Mouse (Mus musculus): Measurements from ENCODE around the gene Alkbh6. TPM values are rescaled to one million over a fixed set of nuclear protein-coding genes. Genes with fewer than 3 reads are reported as not detected.
A peak's percentile ranks its signal among the peaks of the same experiment; 100 is the strongest.

Gene Alkbh6
- 120 and 123 TPM in 2 replicates for polyA plus RNA-seq (2015; fragmentation: Nextera tagmentation; extraction: Ambion mirVana)

GRCm38 (mm10) chr7:30308076-30309005 lies at the start of gene Alkbh6:
Gene Alkbh6, plus strand, starts transcription at chr7:30308717.
- H3K4me1 ChIP-seq (replicated peaks): peaks cover 24% of the 10 kb centered on the region
- H3K9ac ChIP-seq: peak within 1 kb of the TSS; percentile 81
- 3% methylated on average over 27 of the region's 27 CpGs for WGBS
- H3K27me3 ChIP-seq: no peaks in the 10 kb centered on the region
- peak within 1 kb of the TSS; percentile 91 for H3K4me2 ChIP-seq
- ATAC-seq (ENCODE audit: low read depth): peak; percentile 99
- no peaks in the 10 kb centered on the region for H3K9me3 ChIP-seq
- H3K36me3 ChIP-seq: peaks cover 63% of the 10 kb centered on the region
- H3K4me3 ChIP-seq: peak within 1 kb of the TSS; percentile 68
- H3K27ac ChIP-seq (replicated peaks): peak within 1 kb of the TSS; percentile 84

- no peak for ATAC-seq (ENCODE audit: low read depth)
- Histone ChIP-seq H3K4me1 (replicated peaks) (no peaks in the 10 kb centered on the region), H3K27me3 (no peaks in the 10 kb centered on the region), H3K9me3 (no peaks in the 10 kb centered on the region), H3K36me3 (0 out of 2 replicates have a peak, but pooled peaks cover 3% of the 10 kb centered on the region), H3K4me3 (no peak overlapping the region), H3K27ac (replicated peaks) (no peak overlapping the region), H3K9ac (no peak overlapping the region), H3K4me2 (no peak overlapping the region)
- 88% methylated on average over 2 of the region's 2 CpGs for WGBS
These were observed 43.5 kb upstream of the Alkbh6 start for GRCm38 (mm10) chr7:30265041-30265440.

- ATAC-seq (ENCODE audit: low read depth): no peak
- Histone ChIP-seq H3K27me3 (no peaks in the 10 kb centered on the region), H3K27ac (replicated peaks) (no peak overlapping the region), H3K4me1 (replicated peaks) (no peaks in the 10 kb centered on the region), H3K4me3 (no peak overlapping the region), H3K9me3 (no peaks in the 10 kb centered on the region), H3K4me2 (no peak overlapping the region), H3K36me3 (0 out of 2 replicates have a peak, but pooled peaks cover 3% of the 10 kb centered on the region), H3K9ac (no peak overlapping the region)
- WGBS: 93% methylated on average over 5 of the region's 5 CpGs
These were observed 43.0 kb upstream of the Alkbh6 start for GRCm38 (mm10) chr7:30265531-30265930.

- Histone ChIP-seq H3K4me2 (no peak overlapping the region), H3K4me3 (no peak overlapping the region), H3K9me3 (no peaks in the 10 kb centered on the region), H3K4me1 (replicated peaks) (no peaks in the 10 kb centered on the region), H3K27me3 (no peaks in the 10 kb centered on the region), H3K27ac (replicated peaks) (no peak overlapping the region), H3K9ac (no peak overlapping the region), H3K36me3 (0 out of 2 replicates have a peak, but pooled peaks cover 3% of the 10 kb centered on the region)
- ATAC-seq (ENCODE audit: low read depth): no peak
- 91% methylated on average over 7 of the region's 7 CpGs for WGBS
These were observed 42.6 kb upstream of the Alkbh6 start for GRCm38 (mm10) chr7:30265935-30266334.

GRCm38 (mm10) chr7:30266780-30267179 lies 41.7 kb upstream of the Alkbh6 start:
- Histone ChIP-seq H3K9me3 (no peaks in the 10 kb centered on the region), H3K27ac (replicated peaks) (no peak overlapping the region), H3K36me3 (0 out of 2 replicates have a peak, but pooled peaks cover 3% of the 10 kb centered on the region), H3K4me1 (replicated peaks) (no peaks in the 10 kb centered on the region), H3K4me2 (no peak overlapping the region), H3K4me3 (no peak overlapping the region), H3K9ac (no peak overlapping the region), H3K27me3 (no peaks in the 10 kb centered on the region)
- 91% methylated on average over 3 of the region's 3 CpGs for WGBS
- no peak for ATAC-seq (ENCODE audit: low read depth)

DNA sequence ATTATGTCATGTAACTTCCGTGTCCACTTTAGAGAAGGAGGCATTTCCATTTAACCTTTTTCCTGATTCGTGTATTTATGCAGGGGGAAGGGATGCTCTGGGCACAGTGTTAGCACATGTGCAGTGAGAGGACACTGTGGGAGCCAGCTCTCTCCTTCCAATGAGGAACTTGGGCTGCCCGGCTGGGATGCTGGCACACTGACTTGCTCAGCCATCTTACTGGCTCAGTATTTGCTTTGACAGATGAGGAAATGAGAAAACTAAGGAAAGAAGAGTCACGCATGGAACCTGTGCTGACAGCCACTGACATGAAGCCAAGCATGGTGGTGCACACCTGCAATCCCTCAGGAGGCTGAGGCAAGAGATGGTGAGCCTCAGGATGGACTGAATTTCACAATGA lies 38.9 kb upstream of the Alkbh6 start:
- Histone ChIP-seq H3K27me3 (no peaks in the 10 kb centered on the region), H3K27ac (replicated peaks) (no peak overlapping the region), H3K36me3 (no peaks in the 10 kb centered on the region), H3K9me3 (no peaks in the 10 kb centered on the region), H3K4me1 (replicated peaks) (no peaks in the 10 kb centered on the region), H3K4me3 (no peak overlapping the region), H3K9ac (no peak overlapping the region), H3K4me2 (no peak overlapping the region)
- ATAC-seq (ENCODE audit: low read depth): no peak
- 93% methylated on average over 4 of the region's 4 CpGs for WGBS

DNA sequence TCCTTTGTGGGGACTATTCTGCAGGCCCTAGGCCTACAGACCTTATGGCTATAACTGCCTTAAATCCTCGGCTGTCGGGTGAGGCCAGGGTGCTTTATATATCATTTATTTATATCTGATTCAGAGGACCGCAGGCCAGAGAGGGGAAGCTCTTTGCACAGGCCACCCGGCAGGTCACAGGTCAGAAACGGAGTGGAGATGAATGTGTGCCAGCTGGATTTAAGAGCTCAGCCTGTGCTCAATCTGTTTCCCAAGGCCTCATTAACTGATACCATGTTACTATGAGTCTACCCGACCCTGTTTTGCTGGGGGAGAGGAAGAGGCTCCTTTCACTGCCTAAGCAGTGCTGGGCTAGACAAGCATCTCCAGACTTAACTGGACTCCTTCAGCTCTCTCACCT lies 34.1 kb upstream of the Alkbh6 start:
- no peaks in the 10 kb centered on the region for H3K27me3 ChIP-seq
- H3K4me3 ChIP-seq: no peak overlapping the region
- H3K27ac ChIP-seq (replicated peaks): no peak overlapping the region
- H3K36me3 ChIP-seq: no peaks in the 10 kb centered on the region
- 81% methylated on average over 6 of the region's 6 CpGs for WGBS
- no peak overlapping the region for H3K9ac ChIP-seq
- H3K4me2 ChIP-seq: no peak overlapping the region
- ATAC-seq (ENCODE audit: low read depth): no peak
- 0 out of 2 replicates have a peak, but pooled peaks cover 6% of the 10 kb centered on the region for H3K4me1 ChIP-seq (replicated peaks)
- no peaks in the 10 kb centered on the region for H3K9me3 ChIP-seq

GRCm38 (mm10) chr7:30278911-30279310 lies 29.6 kb upstream of the Alkbh6 start:
- Histone ChIP-seq H3K9me3 (no peaks in the 10 kb centered on the region), H3K4me2 (peak overlapping the region; percentile 94; the same call in 1 of the 2 replicates), H3K36me3 (no peaks in the 10 kb centered on the region), H3K27me3 (no peaks in the 10 kb centered on the region), H3K4me1 (replicated peaks) (peaks cover 19% of the 10 kb centered on the region), H3K9ac (no peak overlapping the region), H3K27ac (replicated peaks) (no peak overlapping the region), H3K4me3 (no peak overlapping the region)
- no peak for ATAC-seq (ENCODE audit: low read depth)
- 33% methylated on average over 2 of the region's 2 CpGs for WGBS

- no peaks in the 10 kb centered on the region for H3K36me3 ChIP-seq
- ATAC-seq (ENCODE audit: low read depth): 0 out of 2 replicates have a peak, but pooled peaks have one; percentile 19
- 0% methylated on average over 6 of the region's 6 CpGs for WGBS
These were observed 29.0 kb upstream of the Alkbh6 start for GRCm38 (mm10) chr7:30279536-30279935.

GRCm38 (mm10) chr7:30279951-30280669 lies 28.4 kb upstream of the Alkbh6 start, which contains the start of the genes Thap8 and Wdr62:
Gene Thap8, plus strand, starts transcription at chr7:30280094.
Gene Wdr62, minus strand, starts transcription at chr7:30280419.
- WGBS: under 1% methylated on average over 49 of the region's 49 CpGs
- Histone ChIP-seq H3K36me3 (no peaks in the 10 kb centered on the region), H3K4me3 (peak within 1 kb of the TSS; percentile 76)

More at GRCm38 (mm10) chr7:30279536-30279935, 29.0 kb upstream of the Alkbh6 start:
- peak overlapping the region; percentile 70 for H3K9ac ChIP-seq
- peak overlapping the region; percentile 76 for H3K4me3 ChIP-seq
- H3K4me1 ChIP-seq (replicated peaks): peaks cover 19% of the 10 kb centered on the region
- H3K27ac ChIP-seq (replicated peaks): no peak overlapping the region
- no peaks in the 10 kb centered on the region for H3K9me3 ChIP-seq
- no peaks in the 10 kb centered on the region for H3K27me3 ChIP-seq
- H3K4me2 ChIP-seq: peak overlapping the region; percentile 94

GRCm38 (mm10) chr7:30280670-30281138 lies 27.8 kb upstream of the Alkbh6 start:
- no peaks in the 10 kb centered on the region for H3K9me3 ChIP-seq
- peak overlapping the region; percentile 76 for H3K4me3 ChIP-seq
- H3K4me1 ChIP-seq (replicated peaks): peaks cover 19% of the 10 kb centered on the region
- under 1% methylated on average over 20 of the region's 20 CpGs for WGBS
- H3K4me2 ChIP-seq: peak overlapping the region; percentile 94
- H3K9ac ChIP-seq: peak overlapping the region; percentile 70
- ATAC-seq (ENCODE audit: low read depth): peak; percentile 89
- peak overlapping the region; percentile 97 for H3K27ac ChIP-seq (replicated peaks)
- H3K27me3 ChIP-seq: no peaks in the 10 kb centered on the region
- H3K36me3 ChIP-seq: no peaks in the 10 kb centered on the region

More at GRCm38 (mm10) chr7:30279951-30280669, 28.4 kb upstream of the Alkbh6 start, which contains the start of the genes Thap8 and Wdr62:
- ATAC-seq (ENCODE audit: low read depth): peak; percentile 97
- Histone ChIP-seq H3K27ac (replicated peaks) (peak within 1 kb of the TSS; percentile 97), H3K4me1 (replicated peaks) (peaks cover 19% of the 10 kb centered on the region), H3K9ac (peak within 1 kb of the TSS; percentile 70), H3K4me2 (peak within 1 kb of the TSS; percentile 94), H3K27me3 (no peaks in the 10 kb centered on the region), H3K9me3 (no peaks in the 10 kb centered on the region)
